Mouse (Mus musculus): ENCODE results near the gene Sik3.

Gene Sik3

DNA sequence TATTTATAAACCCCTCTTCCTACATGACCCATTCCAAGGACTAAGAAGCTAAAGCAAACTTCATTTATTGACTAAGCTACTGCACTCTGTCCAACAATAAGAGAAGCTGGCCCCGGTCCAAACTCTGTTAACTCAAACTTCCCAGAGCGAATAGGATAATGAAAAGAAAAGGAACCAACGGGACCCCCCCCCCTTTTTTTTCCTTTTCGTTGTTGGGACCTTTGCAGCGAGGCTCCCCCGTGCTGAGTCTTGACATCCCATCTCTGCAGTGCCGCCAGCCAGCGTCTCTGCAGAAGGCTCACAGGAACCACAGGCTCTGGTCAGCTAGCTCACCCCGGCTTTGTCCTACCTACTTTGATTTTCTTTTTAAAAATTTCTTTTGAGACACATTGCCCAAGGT lies 3.2 kb downstream of the Sik3 start:
- no peak for DNase-seq (ENCODE audit: low read depth, low spot score)

DNA sequence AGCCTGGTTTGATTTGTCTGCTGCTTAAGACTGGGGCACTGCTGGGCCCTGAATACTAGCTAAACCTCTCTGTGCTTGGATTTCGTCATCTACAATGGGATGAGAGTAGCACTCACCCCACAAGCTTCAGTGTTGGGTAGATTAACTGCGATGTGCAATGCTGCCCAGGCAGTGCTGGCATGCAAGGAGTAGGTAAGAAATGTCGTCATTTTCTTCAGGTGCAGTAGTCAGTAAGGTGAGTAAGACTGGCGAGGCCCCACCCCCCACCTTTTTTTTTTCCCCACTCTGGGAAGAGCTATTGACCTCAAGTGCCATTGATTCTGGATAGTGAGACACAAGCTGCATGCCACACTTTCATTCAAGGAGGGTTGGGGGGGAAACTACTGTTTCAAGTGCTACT lies 3.8 kb downstream of the Sik3 start:
- DNase-seq (ENCODE audit: low read depth, low spot score) = no peak

DNA sequence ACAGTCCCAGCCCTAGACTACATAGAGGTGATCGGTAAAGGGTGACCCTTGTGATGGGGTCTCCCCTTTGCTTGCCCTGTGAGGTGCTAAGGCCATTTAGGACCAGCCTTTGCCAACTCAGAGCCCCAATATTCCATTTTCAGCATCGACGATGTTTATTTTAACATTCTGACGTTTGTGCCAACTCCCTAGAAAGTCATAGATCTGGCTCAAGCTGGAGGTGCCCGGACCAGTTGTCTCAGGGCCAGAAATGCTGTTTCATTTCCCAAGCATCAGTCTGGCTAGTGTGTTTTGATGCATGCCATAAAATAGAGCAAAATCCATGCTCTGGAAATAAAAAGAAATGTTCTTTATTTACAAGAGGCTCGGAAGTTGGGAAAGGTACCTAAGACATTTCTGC lies 5.7 kb downstream of the Sik3 start:
- DNase-seq (ENCODE audit: low read depth, low spot score) = no peak

DNA sequence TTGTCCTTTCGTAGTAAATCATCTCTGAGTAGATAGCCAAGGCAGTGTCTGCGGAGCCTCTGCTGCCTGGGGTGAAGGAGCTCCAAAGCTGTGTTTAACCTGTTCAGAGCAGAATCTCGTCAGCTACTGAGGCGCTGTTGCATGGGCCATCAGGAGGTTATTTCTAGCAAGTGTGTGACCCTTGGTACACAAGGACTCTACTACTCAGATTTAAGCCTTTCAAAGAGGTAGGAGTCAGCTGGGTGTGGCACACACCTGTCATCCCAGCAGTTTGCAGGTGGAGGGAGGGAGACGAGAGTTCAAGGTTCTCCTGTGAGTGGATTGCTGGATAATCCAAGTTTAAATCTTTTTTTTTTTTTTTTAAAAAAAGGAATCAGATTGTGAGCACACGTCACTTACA lies 7.4 kb downstream of the Sik3 start:
- DNase-seq (ENCODE audit: low read depth, low spot score) = no peak

DNA sequence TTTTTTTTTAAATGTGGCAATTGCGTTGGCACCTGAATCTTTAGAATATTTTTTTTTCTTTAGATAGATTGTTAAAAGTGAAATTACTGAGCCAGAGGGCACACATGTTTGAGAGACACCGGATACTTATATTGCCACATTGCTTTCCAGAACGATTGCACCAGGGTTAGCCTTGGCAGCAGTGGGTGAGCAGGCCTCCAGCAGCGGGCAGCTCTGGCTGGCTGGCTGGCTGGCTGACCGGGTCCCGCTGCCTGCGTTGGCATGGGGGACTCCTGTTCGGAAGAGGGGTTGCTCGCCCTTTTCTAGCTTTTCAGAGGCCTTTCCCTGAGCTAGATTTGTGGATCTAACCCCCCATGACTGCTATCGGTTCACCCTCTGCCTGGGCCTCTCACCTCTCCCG lies 11.0 kb downstream of the Sik3 start:
- no peak for DNase-seq (ENCODE audit: low read depth, low spot score)

DNA sequence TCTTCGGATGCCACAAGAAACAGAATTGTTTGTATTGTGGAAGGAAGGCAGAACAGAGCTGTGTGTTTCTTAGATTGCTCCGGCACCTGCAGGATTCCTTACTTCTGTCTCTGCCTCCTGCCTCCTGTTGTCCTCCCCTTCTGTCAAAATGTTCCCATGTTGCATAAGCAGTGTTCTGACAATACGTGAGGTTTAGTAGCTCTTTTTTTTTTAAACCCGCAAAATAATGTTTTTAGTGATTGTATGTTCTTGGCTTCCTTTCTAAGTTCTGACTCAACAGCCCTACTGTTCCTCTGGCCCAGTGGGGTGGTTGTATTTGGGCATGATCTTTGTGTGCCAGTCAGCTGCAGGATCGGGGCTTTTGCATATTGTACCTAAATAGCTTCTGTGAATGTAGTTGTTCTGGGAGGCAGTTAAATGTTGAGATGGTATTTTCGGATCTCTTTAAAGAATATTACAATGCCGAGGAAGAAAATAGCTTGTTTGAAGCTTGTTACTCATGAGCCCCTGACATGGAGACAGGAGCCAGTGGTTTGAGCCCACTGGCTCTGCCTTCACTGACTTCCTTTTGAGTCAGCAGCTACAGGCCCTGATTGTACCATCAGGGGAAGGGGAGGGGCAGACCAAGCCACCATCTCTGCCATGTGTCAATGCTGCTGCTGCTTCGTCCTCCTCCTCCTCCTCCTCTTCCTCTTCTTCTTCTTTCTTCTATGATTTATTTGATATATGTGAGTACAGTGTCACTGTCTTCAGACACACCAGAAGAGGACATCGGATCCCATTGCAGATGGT lies 13.6 kb downstream of the Sik3 start:
- no peak for DNase-seq (ENCODE audit: low read depth, low spot score)

DNA sequence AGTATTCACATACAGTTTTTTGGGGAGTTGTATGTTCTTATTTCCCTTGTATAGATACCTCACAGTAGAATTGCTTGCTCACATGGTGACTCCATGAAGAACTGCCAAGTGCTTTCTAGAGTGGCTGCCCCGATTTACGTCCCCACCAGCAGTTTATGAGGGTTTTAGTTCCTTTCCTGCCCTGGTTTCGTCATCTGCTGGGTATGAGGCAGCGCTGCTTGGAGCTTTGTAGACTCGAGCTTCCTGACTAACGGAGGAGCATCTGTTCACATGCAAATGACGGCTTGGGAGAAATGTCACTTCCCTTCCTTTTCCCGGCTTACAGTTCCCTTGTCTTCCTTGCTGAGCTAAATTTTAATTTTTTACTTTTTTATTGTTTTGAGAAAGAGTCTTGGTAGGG lies 15.4 kb downstream of the Sik3 start:
- DNase-seq (ENCODE audit: low read depth, low spot score) = no peak

DNA sequence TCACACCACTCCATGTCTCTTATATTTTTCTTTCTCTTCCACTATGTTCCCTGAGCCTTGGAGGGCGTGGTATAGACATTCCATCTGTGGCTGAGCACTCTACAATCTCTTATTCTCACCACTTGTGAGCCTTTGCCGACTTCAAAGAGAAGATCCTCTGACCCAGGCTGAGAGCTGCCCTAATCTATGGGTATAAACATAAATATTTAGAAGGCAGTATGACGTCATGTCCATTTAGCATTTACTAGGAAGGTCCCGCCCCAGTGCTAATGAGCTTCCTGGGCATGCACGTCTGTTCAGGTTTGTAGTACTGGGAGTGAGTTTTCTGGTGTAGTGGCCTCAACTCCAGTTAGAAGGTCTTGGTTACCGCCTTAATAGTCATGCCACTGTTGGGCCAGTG lies 16.9 kb downstream of the Sik3 start:
- no peak for DNase-seq (ENCODE audit: low read depth, low spot score)

DNA sequence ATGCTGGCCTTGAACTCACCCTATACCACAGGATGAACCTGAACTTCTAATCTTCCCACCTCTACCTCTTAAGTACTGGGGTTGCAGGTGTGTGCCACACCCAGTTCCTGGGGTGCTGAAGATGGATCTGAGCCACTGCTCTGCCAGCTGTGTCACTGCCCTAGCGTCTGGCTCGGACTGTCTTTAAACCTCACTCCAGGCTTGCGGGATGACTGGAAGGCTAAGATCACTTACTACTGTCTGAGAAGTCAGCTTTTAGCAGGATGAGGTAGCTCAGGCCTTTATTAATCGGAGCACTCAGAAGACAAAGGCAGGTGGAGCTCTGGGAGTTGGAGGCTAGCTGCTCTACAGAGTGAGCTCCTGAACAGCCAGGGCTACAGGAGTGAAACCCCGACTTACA lies 17.6 kb downstream of the Sik3 start:
- DNase-seq (ENCODE audit: low read depth, low spot score) = no peak

DNA sequence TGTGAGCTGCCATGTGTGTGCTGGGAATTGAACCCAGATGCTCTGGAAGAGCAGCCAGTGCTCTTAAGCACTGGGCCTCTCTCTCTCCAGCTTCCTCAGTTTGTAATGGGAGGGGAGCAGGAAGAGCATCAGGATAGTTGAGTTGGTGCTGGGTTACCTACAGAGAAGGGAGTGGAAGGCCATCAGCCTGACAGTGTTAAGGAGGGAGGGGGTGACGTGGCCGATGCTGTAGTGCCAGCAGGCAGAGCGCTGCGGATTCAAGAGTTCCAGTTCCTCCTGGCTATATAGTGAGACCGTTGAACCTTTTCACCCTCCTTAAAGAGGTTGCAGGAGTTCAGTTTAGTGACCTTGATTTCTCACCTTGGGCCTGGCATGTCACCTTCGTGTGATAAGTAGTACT lies 18.3 kb downstream of the Sik3 start:
- no peak for DNase-seq (ENCODE audit: low read depth, low spot score)

DNA sequence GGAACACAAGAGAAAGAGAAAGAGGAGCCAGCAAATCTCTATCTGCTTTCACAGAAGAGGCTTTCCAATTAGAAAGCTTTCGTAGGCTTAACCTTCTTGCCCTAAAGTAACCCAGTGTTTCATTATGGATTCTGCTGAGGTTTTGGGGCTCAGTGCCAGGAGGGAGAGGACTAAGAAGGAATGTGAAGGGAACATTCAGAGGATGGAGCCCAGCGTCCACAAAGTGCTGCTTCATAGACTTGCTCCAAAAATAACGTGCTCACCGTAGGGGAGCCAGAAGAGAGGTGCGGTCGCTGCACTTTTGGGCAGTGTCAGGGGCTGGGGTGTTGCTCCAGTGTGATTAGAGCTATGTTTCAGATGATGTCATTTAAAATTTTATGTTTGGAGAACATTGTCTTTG lies 19.6 kb downstream of the Sik3 start:
- DNase-seq (ENCODE audit: low read depth, low spot score) = peak; percentile 43

DNA sequence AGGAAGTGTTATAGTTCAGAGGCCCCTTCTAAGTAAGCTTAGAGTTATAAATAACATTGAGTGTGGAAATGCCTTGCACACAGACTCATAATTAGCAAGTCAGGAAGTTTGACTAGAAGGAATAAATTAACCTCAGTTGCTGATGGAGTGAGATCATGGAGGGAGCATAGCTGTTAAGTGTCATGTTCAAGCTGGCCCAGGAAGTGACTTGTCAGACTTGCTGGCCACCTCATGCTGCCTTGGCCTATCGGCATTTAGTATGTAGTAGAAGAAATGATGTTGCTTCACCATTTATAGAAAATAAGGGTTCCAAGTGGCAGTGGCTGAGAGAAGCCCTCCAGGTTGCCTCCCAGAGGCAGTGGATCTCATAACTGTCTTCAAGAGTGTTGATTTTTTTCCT lies 20.4 kb downstream of the Sik3 start:
- DNase-seq (ENCODE audit: low read depth, low spot score) = no peak

DNA sequence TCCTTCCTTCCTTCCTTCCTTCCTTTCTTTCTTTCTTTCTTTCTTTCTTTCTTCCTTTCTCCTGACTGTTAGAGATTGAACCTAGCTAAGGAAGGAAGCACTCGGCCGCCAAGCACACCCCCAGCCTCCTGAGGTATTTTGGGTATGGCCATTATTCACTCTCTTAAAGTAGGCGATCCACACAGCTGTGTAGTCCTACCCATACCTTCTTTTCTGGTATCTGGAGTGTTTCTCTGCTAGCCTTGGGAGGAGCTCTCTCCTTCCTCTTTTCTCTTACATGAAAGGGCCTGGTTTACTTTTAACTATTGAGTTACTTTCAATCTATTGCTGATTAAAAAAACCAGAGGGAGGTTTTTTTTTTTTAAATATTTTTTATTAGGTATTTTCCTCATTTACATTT lies 21.2 kb downstream of the Sik3 start:
- no peak for DNase-seq (ENCODE audit: low read depth, low spot score)

DNA sequence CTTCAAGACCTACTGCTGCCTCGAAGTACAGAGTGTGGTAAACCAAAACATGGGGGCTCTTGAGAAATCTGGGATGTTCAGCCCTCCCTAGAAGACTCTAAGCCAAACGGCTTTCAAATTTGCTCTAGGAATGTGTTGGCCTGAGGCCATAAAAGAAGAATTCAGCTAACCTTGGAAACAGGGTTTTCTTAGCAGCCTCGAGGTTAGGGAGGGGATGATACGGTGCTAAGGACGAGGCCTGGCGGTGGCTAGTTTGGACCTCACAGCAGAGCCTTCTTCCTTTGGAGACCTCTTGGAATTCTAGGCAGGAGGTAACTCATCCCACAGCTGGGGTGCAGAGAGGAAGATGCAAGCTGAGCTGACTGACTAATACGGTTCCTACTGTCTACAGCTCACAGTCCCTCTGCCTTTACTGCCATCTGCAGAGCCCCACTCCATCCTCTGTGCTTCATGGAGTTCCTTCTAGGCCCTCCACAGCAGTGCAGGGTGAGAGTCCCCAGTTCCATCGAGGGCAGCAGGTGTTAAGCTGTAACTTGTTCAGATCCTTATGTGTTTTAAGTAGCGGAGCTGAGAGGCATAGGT lies 22.8 kb downstream of the Sik3 start:
- DNase-seq (ENCODE audit: low read depth, low spot score) = no peak

DNA sequence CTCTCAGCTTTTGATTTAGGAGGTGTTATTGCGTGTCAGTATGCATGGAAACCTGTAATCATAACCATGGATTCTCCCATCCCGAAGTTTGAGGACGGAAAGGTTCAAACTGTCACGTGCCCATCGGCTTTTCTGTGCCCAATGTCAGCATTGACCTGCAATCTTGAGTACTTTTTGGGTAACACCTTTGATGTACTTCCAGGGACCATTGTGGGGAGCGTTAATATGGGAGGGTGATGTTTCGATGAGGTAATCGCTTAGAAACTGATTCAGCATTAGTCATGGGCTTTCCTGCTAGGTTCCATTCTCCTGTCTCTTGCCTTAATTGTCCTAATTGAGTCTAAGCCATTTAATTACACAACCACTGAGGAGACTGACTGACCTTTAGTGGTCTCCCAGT lies 24.3 kb downstream of the Sik3 start:
- DNase-seq (ENCODE audit: low read depth, low spot score) = no peak

DNA sequence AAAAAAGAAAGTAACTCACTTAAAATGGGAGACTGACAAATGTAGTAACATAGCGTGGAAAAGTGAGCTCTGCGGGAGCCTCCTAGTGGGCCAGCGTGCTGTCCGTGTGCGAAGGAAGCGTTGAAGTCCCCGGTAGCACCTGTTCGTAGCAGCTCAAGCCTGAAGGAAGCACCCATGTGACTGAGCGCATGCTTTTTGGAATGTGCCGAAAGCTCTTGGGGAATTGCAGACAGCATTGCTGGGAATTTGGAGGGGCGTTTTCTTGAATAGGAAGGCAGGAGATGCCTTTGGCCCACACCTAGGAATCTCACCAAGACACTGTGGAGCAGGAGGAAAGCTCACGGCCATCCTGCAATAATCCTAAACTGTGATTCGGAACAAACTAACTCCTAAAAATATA lies 26.2 kb downstream of the Sik3 start:
- DNase-seq (ENCODE audit: low read depth, low spot score) = no peak

DNA sequence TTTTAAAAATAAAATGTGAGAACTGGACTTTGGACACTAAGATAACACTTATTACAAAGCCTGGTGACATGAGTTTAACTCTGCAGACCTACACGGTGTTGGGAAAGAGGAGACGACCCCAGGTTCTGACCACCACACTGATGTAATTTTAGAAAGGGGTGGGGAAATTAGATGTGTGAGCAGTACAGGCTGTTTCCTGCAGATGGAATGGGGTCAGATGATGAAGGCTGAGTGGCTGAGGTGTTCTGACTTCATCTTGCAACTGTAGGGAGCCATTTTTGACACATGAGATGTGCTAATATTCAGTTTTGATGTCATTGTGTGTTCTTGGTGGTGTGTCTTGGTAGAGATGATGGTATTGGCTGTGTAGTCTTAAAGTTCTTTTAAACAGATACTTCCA lies 28.6 kb downstream of the Sik3 start:
- DNase-seq (ENCODE audit: low read depth, low spot score) = no peak

DNA sequence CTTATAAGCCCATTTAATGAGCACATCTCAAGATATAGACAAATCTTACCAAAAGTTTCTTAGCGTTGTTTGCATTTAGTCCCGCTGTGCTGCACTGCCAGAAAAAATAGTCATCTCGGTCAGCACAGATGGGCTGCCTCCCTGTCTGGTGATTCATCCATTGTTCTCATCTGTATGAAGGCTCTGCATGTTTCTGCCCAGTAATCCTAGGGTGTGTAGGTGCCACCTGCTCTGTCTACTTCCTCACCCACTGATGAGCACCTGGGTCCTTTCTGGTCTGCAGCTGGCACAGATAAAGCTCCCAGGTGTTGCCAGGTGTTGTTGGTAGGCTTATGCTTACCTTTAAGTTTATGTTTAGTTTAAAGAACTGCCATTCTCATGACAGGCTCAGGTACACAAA lies 29.8 kb downstream of the Sik3 start:
- DNase-seq (ENCODE audit: low read depth, low spot score) = no peak

DNA sequence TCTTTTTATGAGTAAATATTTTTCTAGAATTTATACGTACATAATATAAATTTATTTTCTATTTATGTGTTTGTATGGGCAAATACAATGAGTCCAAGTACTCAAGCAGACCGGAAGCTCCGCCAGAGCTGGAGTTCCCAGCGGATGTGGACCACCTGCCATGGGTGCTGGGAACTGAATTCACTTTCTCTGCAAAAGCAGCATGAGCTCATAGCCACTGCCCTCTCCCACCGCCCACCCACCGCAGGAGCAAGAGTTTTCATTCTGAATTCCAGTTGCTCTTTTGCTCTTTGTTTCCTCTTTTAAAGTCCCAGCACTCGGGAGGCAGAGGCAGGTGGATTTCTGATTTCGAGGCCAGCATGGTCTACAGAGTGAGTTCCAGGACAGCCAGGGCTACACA lies 31.0 kb downstream of the Sik3 start:
- no peak for DNase-seq (ENCODE audit: low read depth, low spot score)

DNA sequence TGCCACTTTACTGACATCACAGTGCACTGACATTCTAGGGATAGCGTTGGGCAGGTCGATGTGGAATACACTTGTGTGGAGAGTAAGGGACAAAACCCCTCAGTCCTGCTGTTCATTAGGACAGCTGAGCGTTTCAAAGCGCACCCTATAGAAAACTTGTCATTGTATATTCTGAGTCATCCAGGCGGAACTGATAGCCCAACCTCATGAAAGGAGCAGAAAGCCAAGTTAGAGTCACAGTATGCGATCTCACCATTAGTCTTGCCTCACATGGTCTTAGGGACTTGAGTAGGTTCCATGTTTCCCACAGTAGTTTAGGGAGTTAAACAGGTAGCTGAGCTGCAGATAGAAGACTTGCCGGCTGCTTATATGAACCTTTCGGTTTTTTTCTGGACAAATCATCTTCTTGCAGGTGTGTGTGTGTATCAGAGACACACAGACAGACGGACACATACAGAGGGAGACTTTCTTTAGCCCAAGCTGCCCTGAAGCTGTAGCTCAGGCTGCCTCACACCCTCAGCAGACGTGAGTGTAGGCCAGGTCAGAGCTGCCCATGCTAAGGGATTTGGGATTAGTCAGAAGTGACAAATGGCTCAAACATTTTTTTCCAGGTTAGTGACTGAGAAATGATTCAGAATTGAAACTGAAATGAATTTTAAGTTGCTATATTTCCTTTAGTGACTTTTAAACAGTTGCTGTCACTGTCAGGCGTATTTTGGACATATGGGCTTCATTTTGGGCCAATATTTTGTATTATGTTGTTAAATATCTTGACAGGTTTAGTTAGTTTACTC lies 34.3 kb downstream of the Sik3 start:
- no peak for DNase-seq (ENCODE audit: low read depth, low spot score)

DNA sequence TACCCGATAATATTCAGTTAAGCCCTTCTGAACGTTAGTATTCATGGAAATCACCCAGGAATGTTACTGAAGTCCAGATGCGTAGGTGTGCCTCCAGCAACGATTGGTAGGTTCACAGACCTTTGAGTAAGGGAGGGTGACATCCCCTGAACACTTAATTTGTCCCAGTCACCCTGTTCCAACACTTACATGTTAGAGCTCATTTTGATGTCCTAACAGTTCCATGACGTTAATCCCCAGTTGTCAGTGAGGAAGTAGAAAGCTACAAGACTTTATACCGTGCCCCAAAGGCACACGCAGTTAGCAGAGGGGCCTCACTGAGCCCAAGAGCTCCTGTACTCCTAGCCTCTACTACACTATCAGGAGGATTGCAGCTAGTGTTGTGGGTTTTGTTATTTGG lies 36.9 kb downstream of the Sik3 start:
- no peak for DNase-seq (ENCODE audit: low read depth, low spot score)

DNA sequence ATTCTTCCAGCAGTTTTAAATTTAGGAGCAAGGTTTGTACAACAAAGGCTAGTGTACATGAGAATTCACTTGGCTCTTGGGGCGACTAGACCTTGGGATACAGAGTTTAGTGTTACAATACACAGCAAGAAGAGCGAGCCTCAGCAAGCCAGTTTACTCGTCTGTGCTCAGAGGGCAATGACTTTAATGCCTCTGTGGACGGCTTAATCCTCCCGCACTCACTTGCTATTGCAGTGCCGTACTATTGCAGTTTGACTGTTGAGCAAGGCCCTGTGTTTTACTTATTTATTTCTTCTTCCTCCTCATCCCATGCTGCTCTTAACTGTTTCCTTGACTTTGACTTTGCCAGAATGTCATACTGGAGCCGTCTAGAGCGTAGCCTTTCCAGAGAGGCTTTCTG lies 37.6 kb downstream of the Sik3 start:
- DNase-seq (ENCODE audit: low read depth, low spot score) = no peak
